Mouse (Mus musculus): ENCODE measurements at regions not wholly inside any gene's neighbourhood (a gene's known extent, or its start where the extent isn't known, plus 50 kb on each side); places are given as distances from the start of the nearest gene placed in this dataset.

- H3K9me3 ChIP-seq (ENCODE audit: low read length), result no peaks in the 10 kb centered on the region
- 0 out of 2 replicates have a peak, but pooled peaks cover 5% of the 10 kb centered on the region for H3K27me3 ChIP-seq (ENCODE audit: insufficient read depth, low read length)
- ATAC-seq, result no peak
- no peak overlapping the region for H3K9ac ChIP-seq (replicated peaks; ENCODE audit: low read length)
- WGBS, result 61% methylated on average over 7 of the region's 7 CpGs
- H3K27ac ChIP-seq, result no peak overlapping the region
- no peak for DNase-seq (ENCODE audit: low spot score)
- no peak for TF ChIP-seq CTCF (IDR thresholded peaks at IDR 0.05; ENCODE audit: low read depth)
- no peaks in the 10 kb centered on the region for H3K4me1 ChIP-seq (ENCODE audit: insufficient read depth, low read length)
- no peak overlapping the region for H3K4me2 ChIP-seq (ENCODE audit: low read depth, low read length)
- H3K36me3 ChIP-seq (ENCODE audit: insufficient read depth, low read length), result no peaks in the 10 kb centered on the region
- no peak overlapping the region for H3K4me3 ChIP-seq (ENCODE audit: low read length)
Observed at GRCm38 (mm10) chr2:166337666-166338065, 182.2 kb upstream of the Sulf2 start.

GRCm38 (mm10) chr2:166335702-166336101, 180.2 kb upstream of the Sulf2 start:
- no peak for ATAC-seq
- Histone ChIP-seq H3K9me3 (ENCODE audit: low read length) (no peaks in the 10 kb centered on the region), H3K27me3 (ENCODE audit: insufficient read depth, low read length) (0 out of 2 replicates have a peak, but pooled peaks cover 5% of the 10 kb centered on the region), H3K4me1 (ENCODE audit: insufficient read depth, low read length) (no peaks in the 10 kb centered on the region), H3K27ac (no peak overlapping the region), H3K36me3 (ENCODE audit: insufficient read depth, low read length) (no peaks in the 10 kb centered on the region), H3K4me3 (ENCODE audit: low read length) (no peak overlapping the region), H3K9ac (replicated peaks; ENCODE audit: low read length) (no peak overlapping the region), H3K4me2 (ENCODE audit: low read depth, low read length) (no peak overlapping the region)
- no peak for DNase-seq (ENCODE audit: low spot score)
- no peak for TF ChIP-seq CTCF (IDR thresholded peaks at IDR 0.05; ENCODE audit: low read depth)
- WGBS, result 72% methylated on average over 5 of the region's 5 CpGs

GRCm38 (mm10) chr2:166334559-166334958, 179.1 kb upstream of the Sulf2 start:
- H3K9me3 ChIP-seq (ENCODE audit: low read length), result no peaks in the 10 kb centered on the region
- no peak overlapping the region for H3K4me2 ChIP-seq (ENCODE audit: low read depth, low read length)
- no peak overlapping the region for H3K4me3 ChIP-seq (ENCODE audit: low read length)
- DNase-seq (ENCODE audit: low spot score) (no peak), ATAC-seq (no peak)
- WGBS, result 80% methylated on average over 7 of the region's 7 CpGs
- H3K36me3 ChIP-seq (ENCODE audit: insufficient read depth, low read length), result no peaks in the 10 kb centered on the region
- no peak overlapping the region for H3K27ac ChIP-seq
- no peak for TF ChIP-seq CTCF (IDR thresholded peaks at IDR 0.05; ENCODE audit: low read depth)
- H3K27me3 ChIP-seq (ENCODE audit: insufficient read depth, low read length), result 0 out of 2 replicates have a peak, but pooled peaks cover 5% of the 10 kb centered on the region
- no peaks in the 10 kb centered on the region; the same call in 1 of the 2 replicates for H3K4me1 ChIP-seq (ENCODE audit: insufficient read depth, low read length)
- H3K9ac ChIP-seq (replicated peaks; ENCODE audit: low read length), result no peak overlapping the region

- WGBS, result 70% methylated on average over 4 of the region's 4 CpGs
- ATAC-seq, result no peak
- TF ChIP-seq CTCF (IDR thresholded peaks at IDR 0.05; ENCODE audit: low read depth), result no peak
Observed at GRCm38 (mm10) chr2:166333818-166334217, 178.4 kb upstream of the Sulf2 start.

GRCm38 (mm10) chr2:166332748-166333417, 177.4 kb upstream of the Sulf2 start:
- Histone ChIP-seq H3K9me3 (ENCODE audit: low read length) (no peaks in the 10 kb centered on the region), H3K27ac (no peak overlapping the region), H3K4me2 (ENCODE audit: low read depth, low read length) (no peak overlapping the region), H3K4me3 (ENCODE audit: low read length) (no peak overlapping the region), H3K9ac (replicated peaks; ENCODE audit: low read length) (no peak overlapping the region), H3K4me1 (ENCODE audit: insufficient read depth, low read length) (no peaks in the 10 kb centered on the region; the same call in 1 of the 2 replicates), H3K27me3 (ENCODE audit: insufficient read depth, low read length) (0 out of 2 replicates have a peak, but pooled peaks cover 5% of the 10 kb centered on the region), H3K36me3 (ENCODE audit: insufficient read depth, low read length) (no peaks in the 10 kb centered on the region)
- DNase-seq (ENCODE audit: low spot score) (no peak), ATAC-seq (no peak)
- 59% methylated on average over 13 of the region's 13 CpGs for whole genome bisulfite sequencing
- no peak for TF ChIP-seq CTCF (IDR thresholded peaks at IDR 0.05; ENCODE audit: low read depth)

More at GRCm38 (mm10) chr2:166333818-166334217, 178.4 kb upstream of the Sulf2 start:
- DNase-seq (ENCODE audit: low spot score), result no peak
- Histone ChIP-seq H3K27me3 (ENCODE audit: insufficient read depth, low read length) (0 out of 2 replicates have a peak, but pooled peaks cover 5% of the 10 kb centered on the region), H3K36me3 (ENCODE audit: insufficient read depth, low read length) (no peaks in the 10 kb centered on the region), H3K4me2 (ENCODE audit: low read depth, low read length) (no peak overlapping the region), H3K9me3 (ENCODE audit: low read length) (no peaks in the 10 kb centered on the region), H3K4me1 (ENCODE audit: insufficient read depth, low read length) (no peaks in the 10 kb centered on the region; the same call in 1 of the 2 replicates), H3K4me3 (ENCODE audit: low read length) (no peak overlapping the region), H3K9ac (replicated peaks; ENCODE audit: low read length) (no peak overlapping the region), H3K27ac (no peak overlapping the region)

- TF ChIP-seq CTCF (IDR thresholded peaks at IDR 0.05; ENCODE audit: low read depth), result no peak
- Histone ChIP-seq H3K9me3 (ENCODE audit: low read length) (no peaks in the 10 kb centered on the region), H3K27me3 (ENCODE audit: insufficient read depth, low read length) (0 out of 2 replicates have a peak, but pooled peaks cover 5% of the 10 kb centered on the region), H3K4me3 (ENCODE audit: low read length) (no peak overlapping the region), H3K36me3 (ENCODE audit: insufficient read depth, low read length) (no peaks in the 10 kb centered on the region), H3K9ac (replicated peaks; ENCODE audit: low read length) (no peak overlapping the region), H3K4me1 (ENCODE audit: insufficient read depth, low read length) (no peaks in the 10 kb centered on the region; the same call in 1 of the 2 replicates), H3K27ac (no peak overlapping the region), H3K4me2 (ENCODE audit: low read depth, low read length) (no peak overlapping the region)
- 89% methylated on average over 4 of the region's 4 CpGs for WGBS
- DNase-seq (ENCODE audit: low spot score) (no peak), ATAC-seq (no peak)
Observed at GRCm38 (mm10) chr2:166331192-166331591, 175.7 kb upstream of the Sulf2 start.

GRCm38 (mm10) chr2:166330364-166330763, 174.9 kb upstream of the Sulf2 start:
- H3K27ac ChIP-seq, result no peak overlapping the region
- no peak for TF ChIP-seq CTCF (IDR thresholded peaks at IDR 0.05; ENCODE audit: low read depth)
- no peaks in the 10 kb centered on the region; the same call in 1 of the 2 replicates for H3K4me1 ChIP-seq (ENCODE audit: insufficient read depth, low read length)
- H3K27me3 ChIP-seq (ENCODE audit: insufficient read depth, low read length), result 0 out of 2 replicates have a peak, but pooled peaks cover under 1% of the 10 kb centered on the region
- no peak overlapping the region for H3K9ac ChIP-seq (replicated peaks; ENCODE audit: low read length)
- H3K36me3 ChIP-seq (ENCODE audit: insufficient read depth, low read length), result no peaks in the 10 kb centered on the region
- no peaks in the 10 kb centered on the region for H3K9me3 ChIP-seq (ENCODE audit: low read length)
- ATAC-seq (no peak), DNase-seq (ENCODE audit: low spot score) (no peak)
- no peak overlapping the region for H3K4me2 ChIP-seq (ENCODE audit: low read depth, low read length)
- 46% methylated on average over 6 of the region's 6 CpGs for WGBS
- no peak overlapping the region for H3K4me3 ChIP-seq (ENCODE audit: low read length)
